In genomic region chr17:81666551-81666950, GRCm38 (mm10) we compare ENCODE assay signal across 9 mouse cellular contexts.
A peak's percentile ranks its signal among the peaks of the same experiment; 100 is the strongest.
DNase-seq lines count a peak whose midpoint lies in the region; TF ChIP-seq lines count a peak whose summit lies in the region.
"Had no signal": no experiment of that assay in that cellular context is flagged by ENCODE, and none has a peak within 500 bp of the region (broad histone marks: within the 10 kb centered on the region; RNA-seq: fewer than 3 reads in every experiment).

No protein-coding gene starts in this region.

- H3K4me1 ChIP-seq in E14TG2a.4 (replicated peaks; ENCODE audit: low read depth, low read length): peaks cover 18% of the 10 kb centered on the region

- peaks cover 42% of the 10 kb centered on the region for H3K27me3 ChIP-seq in E14TG2a.4 (ENCODE audit: insufficient read depth, low read length)

- H3K36me3 ChIP-seq in E14TG2a.4 (ENCODE audit: insufficient read depth, low read length): no peaks in the 10 kb centered on the region
- H3K36me3 ChIP-seq: midbrain, embryonic 12.5 days had no signal

- intact Hi-C loops in heart, postnatal 10 days (cut with DNase I): loop anchor here (10.0 kb wide), 2 partner anchors 118 to 1188 kb away; no protein-coding TSS in a partner anchor

- H3K9me3 ChIP-seq in E14TG2a.4 (ENCODE audit: low read length): no peaks in the 10 kb centered on the region
- H3K9me3 ChIP-seq: midbrain, embryonic 12.5 days had no signal

- H3K4me3 ChIP-seq in E14TG2a.4 (replicated peaks; ENCODE audit: low read length): no peak overlapping the region
- H3K4me3 ChIP-seq: midbrain, embryonic 12.5 days had no signal

- TF ChIP-seq CTCF in E14TG2a.4 (conservative IDR thresholded peaks at IDR 0.05; ENCODE audit: low read length): peak; percentile 35

- peak; percentile 44 to 61 for DNase-seq in heart, postnatal 10 days
- no peak for DNase-seq in heart, postnatal 4 days
- DNase-seq in MN1 (ENCODE audit: low spot score): peak; percentile 66
- DNase-seq in kidney, postnatal 36 days: peak; percentile 18 to 33
- no peak for DNase-seq in urinary bladder, postnatal 36 days (ENCODE audit: low spot score in 2 of 2)
- no peak for DNase-seq in ovary, postnatal 14 days (ENCODE audit: low spot score)
- no peak for DNase-seq in urinary bladder, adult 2 months (ENCODE audit: low spot score)

Comparison
In these comparisons a context has a peak if more than half of its experiments do, and no peak if none do; other contexts are left out.
1. DNase-seq: peak in heart, postnatal 10 days (2 of 2), MN1 (single experiment) and kidney, postnatal 36 days (2 of 2); none in heart, postnatal 4 days (single experiment), urinary bladder, postnatal 36 days (0 of 2), ovary, postnatal 14 days (single experiment) and urinary bladder, adult 2 months (single experiment).